In the genomic region with DNA sequence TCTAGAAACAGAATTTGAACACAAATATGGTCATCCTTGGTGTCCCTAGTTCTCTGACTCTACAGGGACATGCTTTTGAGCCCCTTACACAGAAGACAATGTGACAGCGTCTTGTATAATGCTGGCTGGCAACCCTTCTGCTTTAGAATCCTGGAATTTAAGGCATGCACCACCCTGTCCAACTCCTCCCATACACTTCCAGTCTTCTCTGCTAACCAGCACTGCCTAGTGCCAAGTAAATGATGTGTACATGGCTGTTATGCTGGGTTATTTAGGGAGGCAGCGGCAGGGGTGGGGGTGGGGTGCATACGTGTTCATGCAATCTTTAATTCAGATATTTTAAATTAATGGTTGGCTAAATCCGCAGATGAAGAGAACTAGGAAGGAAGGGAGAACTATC, we compare ENCODE assay signal across 19 mouse cellular contexts. TPM values are rescaled to one million over a fixed set of nuclear protein-coding genes. Genes with fewer than 3 reads are reported as not detected.
A peak's percentile ranks its signal among the peaks of the same experiment; 100 is the strongest.
DNase-seq lines count a peak whose midpoint lies in the region; ATAC-seq and TF ChIP-seq lines count a peak whose summit lies in the region.
"Had no signal": no experiment of that assay in that cellular context is flagged by ENCODE, and none has a peak within 500 bp of the region (broad histone marks: within the 10 kb centered on the region; RNA-seq: fewer than 3 reads in every experiment).

No protein-coding gene starts in this region.

- no peak overlapping the region for H3K9ac ChIP-seq in heart, embryonic 15.5 days
- no peak overlapping the region for H3K9ac ChIP-seq in lung, postnatal 0 days (replicated peaks; ENCODE audit: low read depth)
- no peak overlapping the region for H3K9ac ChIP-seq in hindbrain, embryonic 12.5 days
- H3K9ac ChIP-seq: embryonic facial prominence, embryonic 12.5 days; forebrain, embryonic 12.5 days; hindbrain, embryonic 14.5 days; intestine, embryonic 15.5 days had no signal

- H3K9me3 ChIP-seq in heart, embryonic 15.5 days (replicated peaks): no peaks in the 10 kb centered on the region
- no peaks in the 10 kb centered on the region for H3K9me3 ChIP-seq in lung, postnatal 0 days (ENCODE audit: low read length)
- no peaks in the 10 kb centered on the region for H3K9me3 ChIP-seq in hindbrain, embryonic 12.5 days (replicated peaks)
- H3K9me3 ChIP-seq in limb, embryonic 10.5 days (replicated peaks): no peaks in the 10 kb centered on the region
- H3K9me3 ChIP-seq: embryonic facial prominence, embryonic 12.5 days; forebrain, embryonic 12.5 days; intestine, embryonic 15.5 days had no signal

- peaks cover 14% of the 10 kb centered on the region for H3K4me1 ChIP-seq in heart, embryonic 15.5 days (replicated peaks)
- no peaks in the 10 kb centered on the region for H3K4me1 ChIP-seq in lung, postnatal 0 days (ENCODE audit: insufficient read depth, low read depth, low read length)
- no peaks in the 10 kb centered on the region for H3K4me1 ChIP-seq in lung, adult 2 months (ENCODE audit: control insufficient read depth, insufficient read depth, low read length)
- no peaks in the 10 kb centered on the region for H3K4me1 ChIP-seq in hindbrain, embryonic 12.5 days
- peaks cover 20% of the 10 kb centered on the region for H3K4me1 ChIP-seq in limb, embryonic 10.5 days
- H3K4me1 ChIP-seq: forebrain, embryonic 12.5 days; intestine, embryonic 15.5 days had no signal

- no peak for DNase-seq in heart, postnatal 14 days
- peak; percentile 46 for DNase-seq in lung, postnatal 0 days (ENCODE audit: low spot score)
- no peak for DNase-seq in lung, adult 2 months
- peak; percentile 59 for DNase-seq in NIH3T3 (ENCODE audit: low read depth)
- DNase-seq in limb, embryonic 10.5 days (ENCODE audit: low spot score): no peak
- DNase-seq: adrenal gland, adult 2 months; adrenal gland, postnatal 36 days; cerebellum, adult 11 months; cerebellum, adult 8-10 months; cerebellum, postnatal 25 days; gastrocnemius, postnatal 14 days; kidney, adult 18-20 months had no signal

- H3K27me3 ChIP-seq in heart, embryonic 15.5 days: no peaks in the 10 kb centered on the region
- H3K27me3 ChIP-seq in lung, postnatal 0 days (replicated peaks; ENCODE audit: insufficient read depth, low read length): no peaks in the 10 kb centered on the region
- H3K27me3 ChIP-seq in hindbrain, embryonic 12.5 days: no peaks in the 10 kb centered on the region
- H3K27me3 ChIP-seq in limb, embryonic 10.5 days (ENCODE audit: low read depth, poor library complexity, severe bottlenecking): no peaks in the 10 kb centered on the region
- H3K27me3 ChIP-seq: embryonic facial prominence, embryonic 12.5 days; forebrain, embryonic 12.5 days; intestine, embryonic 15.5 days had no signal

- intact Hi-C loops in heart, postnatal 14 days (cut with DNase I): no loop called here

- WGBS in heart, embryonic 15.5 days: 60% methylated on average over 4 of the region's 4 CpGs
- WGBS in lung, postnatal 0 days: 58% methylated on average over 4 of the region's 4 CpGs
- WGBS in lung, adult 2 months: 72% methylated on average over 4 of the region's 4 CpGs
- 89% methylated on average over 4 of the region's 4 CpGs for WGBS in hindbrain, embryonic 12.5 days
- 91% methylated on average over 4 of the region's 4 CpGs for WGBS in limb, embryonic 10.5 days

- H3K4me3 ChIP-seq in heart, embryonic 15.5 days: no peak overlapping the region
- H3K4me3 ChIP-seq in lung, postnatal 0 days (ENCODE audit: low read depth, low read length): no peak overlapping the region
- no peak overlapping the region for H3K4me3 ChIP-seq in lung, adult 2 months (replicated peaks; ENCODE audit: extremely low read depth, low read depth, low read length)
- H3K4me3 ChIP-seq in hindbrain, embryonic 12.5 days: no peak overlapping the region
- H3K4me3 ChIP-seq in limb, embryonic 10.5 days: no peak overlapping the region
- H3K4me3 ChIP-seq: embryonic facial prominence, embryonic 12.5 days; forebrain, embryonic 12.5 days; intestine, embryonic 15.5 days had no signal

- no peak for TF ChIP-seq CTCF in lung, postnatal 0 days (IDR thresholded peaks at IDR 0.05)
- no peak for TF ChIP-seq CTCF in lung, adult 2 months (IDR thresholded peaks at IDR 0.05; ENCODE audit: insufficient read depth, low read length)

- H3K36me3 ChIP-seq in heart, embryonic 15.5 days: no peaks in the 10 kb centered on the region
- no peaks in the 10 kb centered on the region for H3K36me3 ChIP-seq in lung, postnatal 0 days (ENCODE audit: insufficient read depth, low read length)
- H3K36me3 ChIP-seq in hindbrain, embryonic 12.5 days: no peaks in the 10 kb centered on the region
- H3K36me3 ChIP-seq in limb, embryonic 10.5 days: no peaks in the 10 kb centered on the region
- H3K36me3 ChIP-seq: embryonic facial prominence, embryonic 12.5 days; forebrain, embryonic 12.5 days; intestine, embryonic 15.5 days had no signal

- ATAC-seq in heart, embryonic 15.5 days (replicated peaks; ENCODE audit: insufficient number of reproducible peaks, insufficient read depth, low FRiP score, low read depth): no peak; the same call in 1 of the 2 replicates
- peak; percentile 23; the same call in 1 of the 2 replicates for ATAC-seq in lung, postnatal 0 days
- no peak for ATAC-seq in hindbrain, embryonic 12.5 days (ENCODE audit: low FRiP score)
- ATAC-seq: forebrain, embryonic 16.5 days; intestine, embryonic 15.5 days had no signal

- TF ChIP-seq EP300 in lung, postnatal 0 days (IDR thresholded peaks at IDR 0.05): no peak

- H3K27ac ChIP-seq in heart, embryonic 15.5 days: peak overlapping the region; percentile 41
- no peak overlapping the region for H3K27ac ChIP-seq in lung, postnatal 0 days (ENCODE audit: low read length)
- no peak overlapping the region for H3K27ac ChIP-seq in hindbrain, embryonic 12.5 days
- H3K27ac ChIP-seq in limb, embryonic 10.5 days: no peak overlapping the region
- H3K27ac ChIP-seq: embryonic facial prominence, embryonic 12.5 days; forebrain, embryonic 12.5 days; hindbrain, embryonic 14.5 days; intestine, embryonic 15.5 days had no signal

- TF ChIP-seq POLR2A in lung, adult 2 months (IDR thresholded peaks at IDR 0.05; ENCODE audit: borderline replicate concordance, extremely low read depth, low read depth, low read length): no peak

- H3K4me2 ChIP-seq in heart, embryonic 15.5 days: no peak overlapping the region
- no peak overlapping the region for H3K4me2 ChIP-seq in lung, postnatal 0 days (replicated peaks; ENCODE audit: low read depth, low read length)
- H3K4me2 ChIP-seq in hindbrain, embryonic 12.5 days (replicated peaks): no peak overlapping the region
- H3K4me2 ChIP-seq: embryonic facial prominence, embryonic 12.5 days; forebrain, embryonic 12.5 days; hindbrain, embryonic 14.5 days; intestine, embryonic 15.5 days had no signal

RNA-seq across cellular contexts. Expression of gene Rbfox2, which starts 19.6 kb away (rescaled TPM):
- polyA plus RNA-seq in heart, embryonic 15.5 days (2015; fragmentation: Nextera tagmentation; extraction: Ambion mirVana): 54.6 and 61.2 TPM in 2 replicates
- 100 to 1,000 TPM; 112 to 118 TPM for total RNA-seq in heart, postnatal 14 days (2021)
- polyA plus RNA-seq in lung, postnatal 0 days (2015; fragmentation: Nextera tagmentation; extraction: Ambion mirVana): 17.4 and 18.8 TPM in 2 replicates
- 65.0 and 72.0 TPM in 2 replicates for polyA plus RNA-seq in lung, adult 2 months (2012; rRNA removed)
- polyA plus RNA-seq in hindbrain, embryonic 12.5 days (2016; fragmentation: Nextera tagmentation; extraction: Ambion mirVana): 156 and 166 TPM in 2 replicates
- 45.8 and 62.6 TPM in 2 replicates for polyA plus RNA-seq in limb, embryonic 10.5 days (2016; fragmentation: Nextera tagmentation; extraction: Ambion mirVana)

Comparison
In these comparisons a context has a peak if more than half of its experiments do, and no peak if none do; other contexts are left out.
1. DNase-seq: peak in lung, postnatal 0 days (single experiment) and NIH3T3 (single experiment); none in heart, postnatal 14 days (0 of 2), lung, adult 2 months (single experiment) and limb, embryonic 10.5 days (single experiment).